Mouse (Mus musculus) adrenal gland, postnatal 4 days (tissue): Measurements from ENCODE around the gene Aldh3a2. TPM values are rescaled to one million over a fixed set of nuclear protein-coding genes. Genes with fewer than 3 reads are reported as not detected.

Experiments used
- DNase-seq, 2 experiments: peaks; one replicate each; pipeline ENCODE4 v3.0.0; 2021 to 2022; ENCODE audit warnings: low spot score in 2 of 2, mixed read lengths in 2 of 2
- total RNA-seq, 2 experiments: library from RNA; stranded (reverse); gene quantifications; 2 replicates each; pipeline ENCODE4 v1.2.3; 2021

Aldh3a2 gene
- total RNA-seq, 2 experiments from 2014 or later = 63.7 to 70.6 TPM

GRCm38 (mm10) chr11:61275106-61275505 is 7.8 kb upstream of the Aldh3a2 start:
- no peak for DNase-seq

DNA sequence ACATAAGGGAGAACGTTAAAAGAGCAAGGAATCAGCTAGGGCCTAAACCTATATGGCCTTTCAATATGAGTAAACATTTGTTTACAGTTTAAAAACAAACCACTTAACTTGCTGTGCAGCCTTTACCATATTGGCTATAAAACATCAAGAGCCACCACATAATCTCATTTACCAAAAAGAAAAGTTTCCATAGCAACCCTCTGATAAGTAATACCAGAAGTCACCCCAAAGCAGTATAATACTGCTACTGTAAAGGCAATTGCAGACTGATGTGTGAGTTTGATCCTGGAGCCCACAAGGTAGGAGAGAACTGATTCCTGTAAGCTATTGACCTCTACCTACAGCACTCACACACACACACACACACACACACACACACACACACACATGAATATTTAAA is 7.2 kb upstream of the Aldh3a2 start:
- DNase-seq = no peak

GRCm38 (mm10) chr11:61273928-61274327 is 6.7 kb upstream of the Aldh3a2 start:
- DNase-seq = no peak

GRCm38 (mm10) chr11:61271612-61272011 is 4.3 kb upstream of the Aldh3a2 start:
- no peak for DNase-seq

- no peak for DNase-seq
Measured at GRCm38 (mm10) chr11:61270406-61270805, 3.1 kb upstream of the Aldh3a2 start.

GRCm38 (mm10) chr11:61268626-61269349 is 1.5 kb upstream of the Aldh3a2 start:
- no peak for DNase-seq

- no peak for DNase-seq
Measured at GRCm38 (mm10) chr11:61263841-61264240, 3.4 kb downstream of the Aldh3a2 start.

DNA sequence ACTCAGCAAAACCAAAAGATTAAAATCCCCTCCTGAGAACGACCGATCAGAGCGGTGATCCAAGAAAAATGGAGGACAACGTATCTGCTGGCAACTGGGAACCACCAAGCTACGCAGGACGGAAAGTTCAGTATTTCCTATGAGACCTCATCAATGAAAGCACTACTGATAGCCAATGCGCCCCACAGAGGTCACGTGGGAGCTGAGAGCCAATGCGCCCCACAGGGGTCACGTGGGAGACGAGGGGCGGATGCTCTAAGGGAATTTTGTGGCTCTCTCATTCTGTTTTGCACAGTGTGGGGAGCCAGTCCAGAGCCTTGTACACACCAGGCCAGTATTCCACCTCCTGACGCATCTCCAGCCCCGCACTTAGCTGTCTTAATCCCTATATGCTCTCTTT is 4.7 kb downstream of the Aldh3a2 start:
- no peak for DNase-seq

- no peak for DNase-seq
Measured at GRCm38 (mm10) chr11:61259106-61259505, 8.2 kb downstream of the Aldh3a2 start.

GRCm38 (mm10) chr11:61252807-61253206 is 14.5 kb downstream of the Aldh3a2 start:
- DNase-seq = no peak

- DNase-seq = no peak
Measured at GRCm38 (mm10) chr11:61251741-61252140, 15.5 kb downstream of the Aldh3a2 start.

GRCm38 (mm10) chr11:61244406-61244805 is 22.9 kb downstream of the Aldh3a2 start:
- no peak for DNase-seq

- DNase-seq = no peak
Measured at GRCm38 (mm10) chr11:61236015-61236414, 31.2 kb downstream of the Aldh3a2 start.

- DNase-seq = no peak
Measured at GRCm38 (mm10) chr11:61234174-61234573, 33.1 kb downstream of the Aldh3a2 start.

- DNase-seq = peak in 1 of 2 experiments; percentile 37
Measured at GRCm38 (mm10) chr11:61231329-61231728, 35.9 kb downstream of the Aldh3a2 start.

GRCm38 (mm10) chr11:61228406-61228805 is 38.9 kb downstream of the Aldh3a2 start:
- no peak for DNase-seq

DNA sequence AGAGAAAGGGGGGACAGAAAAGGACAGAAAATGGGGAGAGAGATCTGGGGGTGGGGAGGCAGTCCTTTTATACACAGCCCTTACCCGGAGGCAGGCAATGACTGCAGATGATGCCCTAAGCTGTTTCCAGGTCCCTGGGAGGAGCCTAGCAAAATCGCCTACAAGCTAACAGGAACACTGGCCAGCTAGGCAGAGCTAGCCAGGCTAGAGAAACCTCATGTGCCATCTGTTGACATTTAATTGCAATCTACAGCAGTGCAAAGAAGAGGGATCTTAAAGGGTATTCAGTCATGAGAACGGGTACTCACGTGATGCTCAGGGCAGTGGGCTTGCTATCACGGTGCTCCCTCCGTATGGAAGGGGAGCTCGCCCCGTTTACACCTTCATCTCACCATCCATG is 39.4 kb downstream of the Aldh3a2 start:
- DNase-seq = no peak

DNA sequence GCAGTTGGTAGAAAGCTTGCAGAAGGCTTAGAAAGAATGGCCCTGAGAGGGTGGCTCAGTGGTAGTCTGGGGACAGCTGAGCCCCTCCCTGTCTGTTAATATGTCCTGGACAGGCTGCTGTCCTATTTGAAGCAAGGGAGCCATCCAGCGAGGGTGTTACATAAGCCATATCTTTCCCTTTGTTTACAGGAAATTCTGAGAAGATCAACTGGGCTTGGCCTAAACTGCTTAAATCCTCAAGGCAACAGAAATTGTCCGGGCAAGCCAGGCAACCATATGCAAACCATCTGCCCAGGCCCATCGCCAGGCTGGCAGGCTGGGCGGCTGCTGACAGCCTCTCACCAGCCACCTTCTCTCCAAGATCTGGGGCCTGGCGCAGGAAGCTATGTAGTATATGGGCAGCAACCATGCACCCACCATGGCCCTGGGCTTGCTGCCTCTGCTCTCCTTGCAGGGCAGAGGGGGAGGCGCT is 41.3 kb downstream of the Aldh3a2 start:
- no peak for DNase-seq

DNA sequence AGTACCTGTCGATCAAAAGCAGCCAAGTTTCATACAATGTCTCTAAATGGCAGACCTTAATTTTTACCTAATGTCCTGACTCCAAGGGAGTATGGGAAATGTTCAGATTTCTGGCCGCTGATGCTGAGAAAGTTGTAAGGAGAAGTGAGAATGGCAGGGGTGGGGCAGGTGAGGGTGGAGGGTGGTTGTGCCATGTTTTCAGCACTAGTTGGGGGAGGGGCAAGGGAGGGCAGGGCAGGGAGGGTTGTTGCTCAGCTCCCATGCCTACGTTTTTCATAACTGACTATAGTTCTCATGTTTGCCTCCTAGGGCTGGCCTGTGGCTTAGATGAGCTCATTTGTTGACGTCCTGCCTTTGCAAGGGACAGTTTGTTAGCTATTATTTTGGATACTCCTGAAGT is 41.8 kb downstream of the Aldh3a2 start:
- no peak for DNase-seq

- no peak for DNase-seq
Measured at GRCm38 (mm10) chr11:61224907-61225306, 42.4 kb downstream of the Aldh3a2 start.

DNA sequence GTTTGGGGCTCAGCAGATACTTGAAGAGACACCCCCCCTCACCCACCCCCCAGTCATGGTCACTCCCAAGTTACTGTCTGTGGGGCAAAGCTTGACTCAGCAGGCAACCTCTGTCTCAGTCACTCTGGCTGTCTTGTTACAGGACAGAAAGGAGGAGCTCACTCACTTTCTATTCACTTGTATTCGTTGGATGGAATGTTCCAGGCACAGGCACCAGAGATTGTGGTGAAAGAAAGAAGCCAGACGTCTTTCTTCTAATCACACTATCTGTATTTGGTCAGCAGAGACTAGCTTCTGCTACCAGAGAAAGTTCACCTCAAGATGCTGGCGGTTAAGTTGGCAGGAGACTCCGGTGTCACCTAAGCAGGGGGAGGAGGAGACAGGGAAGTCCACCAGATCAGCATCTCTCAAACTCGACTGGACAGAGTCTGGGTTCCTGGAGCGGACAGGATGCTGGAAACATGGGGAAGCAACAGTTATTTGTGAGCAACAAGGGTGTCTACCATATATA is 43.0 kb downstream of the Aldh3a2 start:
- no peak for DNase-seq

- no peak for DNase-seq
Measured at GRCm38 (mm10) chr11:61222971-61223745, 44.1 kb downstream of the Aldh3a2 start.
